Mouse (Mus musculus) bone marrow, adult 2 months (tissue): Measurements from ENCODE around the gene Mtmr4.

Source experiments
- CTCF ChIP-seq: fragments of 200-500 bp; IDR thresholded peaks from 2 replicates; pipeline ENCODE4 v1.5.1; 2011; ENCODE audit warnings: low read length, control low read depth; ENCODE audit not compliant: control insufficient read depth, insufficient read depth
- POLR2A ChIP-seq: fragments of 200-500 bp; IDR thresholded peaks from 2 replicates; pipeline ENCODE4 v1.6.1; 2011; ENCODE audit warnings: low read depth, mild to moderate bottlenecking, control low read depth, low read length, borderline replicate concordance; ENCODE audit not compliant: control insufficient read depth

- no peak for TF ChIP-seq CTCF
- no peak for TF ChIP-seq POLR2A
Measured at GRCm38 (mm10) chr11:87568255-87568953, 23.6 kb upstream of the Mtmr4 start, which contains the start of gene Sept4.
